Mouse (Mus musculus) small intestine, adult 2 months (tissue): ENCODE measurements around the gene Stxbp5l. TPM values are rescaled to one million over a fixed set of nuclear protein-coding genes. Genes with fewer than 3 reads are reported as not detected.

Experiments used
- H3K27ac ChIP-seq: fragments of 200-500 bp; 2 replicates; pipeline ENCODE4 v1.5.1; 2012; ENCODE audit warnings: low read depth, low read length, control low read depth, inconsistent platforms; ENCODE audit not compliant: insufficient read depth
- H3K27me3 ChIP-seq: fragments of 200-500 bp; 2 replicates; pipeline ENCODE4 v1.6.1; 2012; ENCODE audit warnings: mild to moderate bottlenecking, moderate library complexity, low read length, inconsistent platforms; ENCODE audit not compliant: control insufficient read depth, insufficient read depth
- H3K36me3 ChIP-seq: fragments of 200-500 bp; 2 replicates; pipeline ENCODE4 v1.6.1; 2012; ENCODE audit warnings: mild to moderate bottlenecking, low read length, control low read depth, inconsistent platforms; ENCODE audit not compliant: control insufficient read depth, insufficient read depth
- H3K4me1 ChIP-seq: fragments of 200-500 bp; 2 replicates; pipeline ENCODE4 v1.6.1; 2012; ENCODE audit warnings: low read length, inconsistent platforms, mixed read lengths; ENCODE audit not compliant: control insufficient read depth, insufficient read depth, insufficient read length
- H3K4me3 ChIP-seq: fragments of 200-500 bp; 2 replicates; pipeline ENCODE4 v1.5.1; 2012; ENCODE audit warnings: low read depth, mild to moderate bottlenecking, control low read depth, inconsistent platforms, low read length, moderate library complexity
- CTCF ChIP-seq: fragments of 200-500 bp; IDR thresholded peaks from 2 replicates; pipeline ENCODE4 v1.5.1; 2012; ENCODE audit warnings: low read depth, mild to moderate bottlenecking, control low read depth, inconsistent platforms, low read length, moderate library complexity, mixed read lengths; ENCODE audit not compliant: insufficient replicate concordance, insufficient read length; ENCODE audit errors: extremely low read depth
- POLR2A ChIP-seq: fragments of 200-500 bp; IDR thresholded peaks from 2 replicates; pipeline ENCODE4 v1.6.1; 2012; ENCODE audit warnings: low read depth, mild to moderate bottlenecking, control low read depth, inconsistent platforms, low read length, moderate library complexity
- WGBS: fragments of 180-500 bp; shearing (Covaris S2); methylation state at CpG from one replicate; pipeline ENCODE4 v1.1.7; 2018; 5-methylcytosine and 5-hydroxymethylcytosine counted together
- polyA plus RNA-seq: library from polyadenylated mRNA; depleted of rRNA; stranded (reverse); fragments of >200 nt; gene quantifications from 2 replicates; pipeline ENCODE4 v1.2.3, GENCODE M21; 2012; rRNA removed

The Stxbp5l gene
- polyA plus RNA-seq, 1 experiment, result not detected

- H3K4me3 ChIP-seq, result no peak overlapping the region
- H3K27ac ChIP-seq, result no peak overlapping the region
- H3K36me3 ChIP-seq, result no peaks in the 10 kb centered on the region
- no peak for TF ChIP-seq CTCF
- no peak for TF ChIP-seq POLR2A
- WGBS, result 44% methylated on average over 5 of the region's 5 CpGs
- no peaks in the 10 kb centered on the region for H3K4me1 ChIP-seq
- no peaks in the 10 kb centered on the region; the same call in 1 of the 2 replicates for H3K27me3 ChIP-seq
Observed at GRCm38 (mm10) chr16:37108763-37109162, 276.0 kb downstream of the Stxbp5l start.

- peaks cover 4% of the 10 kb centered on the region; the same call in 1 of the 2 replicates for H3K4me1 ChIP-seq
- TF ChIP-seq POLR2A (no peak), CTCF (no peak)
- H3K4me3 ChIP-seq, result no peak overlapping the region
- no peaks in the 10 kb centered on the region for H3K36me3 ChIP-seq
- no peaks in the 10 kb centered on the region for H3K27me3 ChIP-seq
- WGBS, result 65% methylated on average over 4 of the region's 4 CpGs
- H3K27ac ChIP-seq, result no peak overlapping the region
Observed at GRCm38 (mm10) chr16:37094169-37094833, 290.5 kb downstream of the Stxbp5l start.

- Histone ChIP-seq H3K4me1 (peaks cover 4% of the 10 kb centered on the region; the same call in 1 of the 2 replicates), H3K27ac (no peak overlapping the region), H3K27me3 (no peaks in the 10 kb centered on the region), H3K4me3 (no peak overlapping the region), H3K36me3 (no peaks in the 10 kb centered on the region)
- no peak for TF ChIP-seq CTCF
- TF ChIP-seq POLR2A, result no peak
- WGBS, result 76% methylated on average over 1 of the region's 1 CpGs
Observed at GRCm38 (mm10) chr16:37089648-37090047, 295.1 kb downstream of the Stxbp5l start.

- H3K4me1 ChIP-seq, result no peaks in the 10 kb centered on the region
- 66% methylated on average over 5 of the region's 5 CpGs for WGBS
Observed at GRCm38 (mm10) chr16:37072354-37072753, 312.4 kb downstream of the Stxbp5l start.

More at GRCm38 (mm10) chr16:37072354-37072753, 312.4 kb downstream of the Stxbp5l start:
- Histone ChIP-seq H3K27ac (no peak overlapping the region), H3K27me3 (no peaks in the 10 kb centered on the region), H3K36me3 (peaks cover 1% of the 10 kb centered on the region; the same call in 1 of the 2 replicates), H3K4me3 (no peak overlapping the region)
- no peak for TF ChIP-seq POLR2A
- no peak for TF ChIP-seq CTCF

Other genes starting within 250 kb of the Stxbp5l start
- 0.93 and 1.6 TPM in 2 replicates for gene Gtf2e1, start 154.8 kb upstream of the Stxbp5l start, polyA plus RNA-seq
- 0.55 and 1.2 TPM in 2 replicates for gene Rabl3, start 154.9 kb upstream of the Stxbp5l start, polyA plus RNA-seq
- gene Hgd, start 195.2 kb upstream of the Stxbp5l start, polyA plus RNA-seq, result 0.08 TPM in 1 of 2 replicates, not detected in the other